Mouse (Mus musculus) liver, embryonic 16.5 days (tissue): ENCODE measurements around the gene Gm11444. TPM values are rescaled to one million over a fixed set of nuclear protein-coding genes. Genes with fewer than 3 reads are reported as not detected.

Experiments
- ATAC-seq: fragments of 200-750 bp; cut with Nextera tagmentation; 2 replicates; pipeline ENCODE4 v1.8.0; 2017; ENCODE audit warnings: low read depth, mild to moderate bottlenecking, moderate number of reproducible peaks, moderate library complexity
- H3K27ac ChIP-seq: fragments of 300-500 bp; sonication (generic); 2 replicates; pipeline ENCODE4 v1.5.1; 2014; ENCODE audit warnings: mild to moderate bottlenecking, low read length
- H3K27me3 ChIP-seq: fragments of 300-500 bp; sonication (generic); 2 replicates; pipeline ENCODE4 v1.6.1; 2014; ENCODE audit warnings: low read depth, low read length, mixed read lengths; ENCODE audit not compliant: control insufficient read depth, insufficient read depth
- H3K36me3 ChIP-seq: fragments of 300-500 bp; sonication (generic); 2 replicates; pipeline ENCODE4 v1.6.1; 2014; ENCODE audit warnings: mild to moderate bottlenecking; ENCODE audit not compliant: control insufficient read depth, insufficient read depth
- H3K4me1 ChIP-seq: fragments of 300-500 bp; sonication (generic); 2 replicates; pipeline ENCODE4 v1.6.1; 2014; ENCODE audit warnings: low read depth, low read length, mixed read lengths; ENCODE audit not compliant: control insufficient read depth
- H3K4me2 ChIP-seq: fragments of 300-500 bp; sonication (generic); 2 replicates; pipeline ENCODE4 v1.6.1; 2014; ENCODE audit warnings: low read depth, low read length, mixed read lengths
- H3K4me3 ChIP-seq: fragments of 300-500 bp; sonication (generic); 2 replicates; pipeline ENCODE4 v1.5.1; 2014; ENCODE audit warnings: low read depth, mild to moderate bottlenecking, low read length
- H3K9ac ChIP-seq: fragments of 300-500 bp; sonication (generic); 2 replicates; pipeline ENCODE4 v1.6.1; 2014; ENCODE audit warnings: low read depth, low read length
- H3K9me3 ChIP-seq: fragments of 300-500 bp; sonication (generic); replicated peaks from 2 replicates; pipeline ENCODE4 v1.6.1; 2016; ENCODE audit warnings: low read length; ENCODE audit not compliant: control insufficient read depth
- WGBS: fragments of 180-500 bp; shearing (Covaris S2); extraction: QIAGEN DNeasy Blood & Tissue Kit; methylation state at CpG from one replicate; pipeline ENCODE4 v1.1.7; 2014; ENCODE audit not compliant: insufficient replicate concordance; 5-methylcytosine and 5-hydroxymethylcytosine counted together
- polyA plus RNA-seq: library from polyadenylated mRNA; unstranded; fragments of >200 nt; fragmentation: Nextera tagmentation; extraction: Ambion mirVana; gene quantifications from 2 replicates; pipeline ENCODE4 v1.2.1, GENCODE M21; 2015

Gm11444 gene
- polyA plus RNA-seq, 1 experiment from 2014 or later, result not detected

DNA sequence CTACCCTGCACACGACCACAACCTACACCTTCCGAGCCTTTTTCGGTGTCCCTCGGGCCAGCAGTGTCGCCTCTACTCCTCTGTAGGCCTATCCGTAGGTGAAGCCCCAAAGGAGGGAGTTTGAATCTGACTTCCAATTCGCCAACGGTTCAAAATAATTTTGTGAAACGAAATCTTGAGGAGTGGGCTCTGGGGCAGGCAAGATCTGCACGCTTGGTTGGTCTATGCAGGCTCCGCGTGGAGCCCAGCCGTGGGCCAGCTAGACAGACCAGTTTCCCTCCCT is 40.4 kb upstream of the Gm11444 start:
- WGBS, result 1% methylated on average over 13 of the region's 13 CpGs
- no peaks in the 10 kb centered on the region for H3K9me3 ChIP-seq
- no peak overlapping the region for H3K9ac ChIP-seq
- no peaks in the 10 kb centered on the region for H3K36me3 ChIP-seq
- H3K4me2 ChIP-seq, result no peak overlapping the region
- H3K4me1 ChIP-seq, result no peaks in the 10 kb centered on the region; the same call in 1 of the 2 replicates
- no peak for ATAC-seq
- peaks cover 97% of the 10 kb centered on the region for H3K27me3 ChIP-seq
- no peak overlapping the region for H3K27ac ChIP-seq
- no peak overlapping the region for H3K4me3 ChIP-seq

DNA sequence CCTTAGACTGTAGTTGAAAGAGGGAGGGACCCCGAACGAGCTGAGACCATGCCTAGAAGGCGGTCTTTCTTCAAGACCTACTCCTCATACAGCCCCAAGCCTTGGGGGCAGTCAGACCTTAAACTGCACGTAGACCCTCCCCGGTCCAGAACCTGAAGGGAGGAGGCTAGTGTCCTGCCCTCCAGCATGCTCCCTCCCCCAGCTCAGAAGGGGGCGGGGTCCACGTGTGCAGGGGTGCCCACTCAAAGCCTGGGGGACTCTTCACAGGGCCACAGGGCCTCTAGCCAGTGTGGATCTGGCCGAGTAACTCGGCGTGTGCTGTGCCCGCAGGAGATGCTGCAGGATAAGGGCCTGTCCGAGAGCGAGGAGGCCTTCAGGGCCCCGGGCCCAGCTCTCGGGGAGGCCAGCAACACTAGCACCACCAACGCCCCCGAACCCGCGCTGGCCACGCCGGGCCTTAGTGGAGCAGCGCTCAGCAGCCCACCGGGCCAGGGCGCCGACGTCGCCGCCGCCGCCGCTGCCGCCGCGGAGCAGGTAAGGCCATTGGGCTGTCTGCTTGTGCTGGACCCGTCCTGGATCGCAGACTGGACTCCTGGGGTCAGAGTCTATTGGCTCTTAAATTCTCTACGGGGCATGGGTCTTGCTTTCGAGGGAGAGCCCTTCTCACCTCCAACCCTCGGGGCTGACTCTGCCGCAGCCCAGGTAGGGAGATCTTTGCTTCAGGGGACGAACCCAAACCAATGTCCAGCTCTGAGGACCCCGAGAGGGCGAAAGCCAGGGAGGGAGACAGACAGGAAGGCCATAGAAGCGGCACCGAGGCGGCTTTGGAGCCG is 39.8 kb upstream of the Gm11444 start:
- Histone ChIP-seq H3K4me3 (no peak overlapping the region), H3K4me2 (no peak overlapping the region), H3K9ac (no peak overlapping the region), H3K27ac (no peak overlapping the region), H3K4me1 (no peaks in the 10 kb centered on the region), H3K27me3 (peaks cover 97% of the 10 kb centered on the region), H3K9me3 (no peaks in the 10 kb centered on the region), H3K36me3 (no peaks in the 10 kb centered on the region)
- ATAC-seq, result no peak
- WGBS, result 4% methylated on average over 46 of the region's 47 CpGs

DNA sequence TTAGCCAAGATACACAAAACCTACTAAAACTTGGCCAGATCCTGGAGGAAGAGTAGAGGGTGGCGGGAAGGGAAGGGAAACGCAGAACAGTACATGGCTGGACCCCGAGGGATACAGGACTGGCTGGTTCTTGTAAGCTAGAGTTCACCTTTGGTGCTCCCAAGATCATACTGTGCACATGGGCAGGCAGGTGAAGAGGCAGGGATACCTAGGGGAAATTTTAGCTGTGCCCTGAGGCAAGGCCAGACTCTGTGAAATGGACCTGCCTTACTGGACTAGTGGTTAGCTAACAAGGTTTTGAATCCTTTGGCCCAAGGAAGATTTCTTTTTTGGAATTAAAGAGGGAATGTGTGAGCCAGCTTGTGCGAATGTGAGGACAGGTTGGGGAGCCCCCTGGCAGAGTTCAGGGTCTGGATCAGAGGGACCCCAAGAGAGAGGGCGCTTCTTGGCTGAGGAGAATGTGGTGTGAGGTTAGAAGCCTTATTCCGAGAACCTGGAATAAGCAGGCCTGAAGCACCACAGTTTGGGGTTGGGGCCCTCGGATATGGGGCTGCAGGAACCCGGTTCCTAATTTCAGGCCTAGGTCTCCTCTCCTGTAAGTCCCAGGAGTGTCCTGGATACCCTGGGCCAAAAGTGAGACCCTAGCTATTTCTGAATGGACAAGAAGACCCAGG is 39.1 kb upstream of the Gm11444 start:
- WGBS, result 26% methylated on average over 8 of the region's 8 CpGs
- Histone ChIP-seq H3K9ac (no peak overlapping the region), H3K4me3 (no peak overlapping the region), H3K4me2 (no peak overlapping the region), H3K27ac (no peak overlapping the region), H3K9me3 (no peaks in the 10 kb centered on the region), H3K27me3 (peaks cover 97% of the 10 kb centered on the region), H3K36me3 (no peaks in the 10 kb centered on the region), H3K4me1 (no peaks in the 10 kb centered on the region)
- ATAC-seq, result no peak

DNA sequence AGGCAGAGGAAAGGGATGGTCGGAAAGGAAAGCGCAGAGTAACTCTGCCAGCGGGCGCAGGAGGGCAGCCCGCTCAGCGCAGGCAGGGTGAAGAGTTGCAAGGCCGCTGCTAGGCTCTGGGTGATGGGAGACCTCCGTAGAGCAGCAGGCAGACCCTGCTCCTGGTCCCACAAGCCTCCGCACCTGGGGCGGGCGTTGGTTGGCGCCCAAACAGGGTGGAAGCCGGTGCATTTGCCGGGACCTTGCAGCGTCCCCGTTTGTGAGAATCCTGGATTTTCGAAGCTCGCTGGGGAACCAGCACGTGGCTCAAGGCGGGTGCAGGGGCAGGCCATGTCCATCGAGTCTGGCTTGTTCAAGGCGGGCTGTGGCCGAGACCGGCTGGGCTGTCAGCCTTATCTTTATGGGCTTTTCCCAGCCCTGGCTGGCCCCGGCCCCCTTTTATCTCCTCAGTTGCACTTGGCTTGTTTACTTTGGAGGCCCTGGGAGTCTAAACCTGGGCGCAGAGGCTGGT is 38.4 kb upstream of the Gm11444 start:
- no peak overlapping the region for H3K9ac ChIP-seq
- H3K4me3 ChIP-seq, result no peak overlapping the region
- H3K27me3 ChIP-seq, result peaks cover 92% of the 10 kb centered on the region
- no peak overlapping the region for H3K27ac ChIP-seq
- no peaks in the 10 kb centered on the region for H3K36me3 ChIP-seq
- no peaks in the 10 kb centered on the region for H3K9me3 ChIP-seq
- H3K4me1 ChIP-seq, result no peaks in the 10 kb centered on the region
- no peak for ATAC-seq
- WGBS, result 3% methylated on average over 26 of the region's 26 CpGs
- no peak overlapping the region for H3K4me2 ChIP-seq

DNA sequence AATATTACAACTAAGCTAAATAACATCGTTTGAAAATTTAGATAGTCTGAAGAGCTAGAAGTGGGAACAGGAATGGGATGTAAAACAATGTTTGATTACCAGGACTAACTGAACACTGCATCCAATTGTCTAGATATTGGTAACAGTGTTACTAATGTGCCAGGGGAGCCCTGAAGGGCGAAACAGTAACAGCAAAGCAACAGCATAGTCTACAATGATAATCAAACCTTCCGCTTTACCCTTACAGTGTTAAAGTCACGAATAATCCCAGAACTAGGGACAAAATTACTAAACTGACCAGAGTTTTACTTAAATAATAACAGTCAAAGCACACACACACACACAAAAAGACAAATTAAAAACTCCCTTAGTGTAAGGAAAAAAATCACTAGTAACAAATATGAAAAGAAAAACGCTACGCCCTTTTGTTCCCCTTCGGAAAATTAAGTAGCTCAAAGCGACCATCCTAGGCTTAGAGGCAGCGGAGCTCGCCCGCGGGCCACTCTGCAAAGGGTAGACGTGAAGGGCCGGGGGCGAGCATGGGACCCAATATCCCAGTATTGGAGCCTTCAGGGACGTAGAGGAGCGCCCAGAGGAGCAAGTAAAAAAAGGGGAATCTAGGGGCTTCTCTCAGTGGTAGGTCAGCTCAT is 37.8 kb upstream of the Gm11444 start:
- Histone ChIP-seq H3K9ac (no peak overlapping the region), H3K4me3 (no peak overlapping the region), H3K4me2 (no peak overlapping the region), H3K9me3 (no peaks in the 10 kb centered on the region), H3K27ac (no peak overlapping the region), H3K27me3 (peaks cover 91% of the 10 kb centered on the region), H3K36me3 (no peaks in the 10 kb centered on the region), H3K4me1 (no peaks in the 10 kb centered on the region)
- 4% methylated on average over 17 of the region's 17 CpGs for WGBS
- no peak for ATAC-seq

DNA sequence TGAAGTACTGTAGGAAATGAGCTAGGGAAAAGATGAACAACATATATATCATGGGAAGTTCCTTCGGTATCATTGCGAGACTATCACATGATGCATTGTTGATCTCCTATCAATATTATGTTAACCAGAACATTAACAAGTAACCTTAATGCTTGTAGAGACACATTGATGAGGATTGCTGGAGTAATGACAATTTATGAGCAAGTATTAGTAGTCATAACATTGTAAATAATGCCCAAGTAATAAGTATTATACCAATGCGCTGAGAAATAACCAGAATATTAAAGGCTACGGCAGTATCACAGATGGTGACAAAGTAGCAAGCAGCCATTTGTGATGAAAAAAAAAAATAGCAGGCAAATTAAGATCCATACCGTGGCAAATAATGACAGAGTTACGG is 37.1 kb upstream of the Gm11444 start:
- no peak overlapping the region for H3K9ac ChIP-seq
- WGBS, result 26% methylated on average over 6 of the region's 6 CpGs
- H3K36me3 ChIP-seq, result no peaks in the 10 kb centered on the region
- peaks cover 90% of the 10 kb centered on the region for H3K27me3 ChIP-seq
- no peak overlapping the region for H3K4me2 ChIP-seq
- ATAC-seq, result no peak
- no peak overlapping the region for H3K27ac ChIP-seq
- H3K9me3 ChIP-seq, result no peaks in the 10 kb centered on the region
- no peak overlapping the region for H3K4me3 ChIP-seq
- no peaks in the 10 kb centered on the region for H3K4me1 ChIP-seq

DNA sequence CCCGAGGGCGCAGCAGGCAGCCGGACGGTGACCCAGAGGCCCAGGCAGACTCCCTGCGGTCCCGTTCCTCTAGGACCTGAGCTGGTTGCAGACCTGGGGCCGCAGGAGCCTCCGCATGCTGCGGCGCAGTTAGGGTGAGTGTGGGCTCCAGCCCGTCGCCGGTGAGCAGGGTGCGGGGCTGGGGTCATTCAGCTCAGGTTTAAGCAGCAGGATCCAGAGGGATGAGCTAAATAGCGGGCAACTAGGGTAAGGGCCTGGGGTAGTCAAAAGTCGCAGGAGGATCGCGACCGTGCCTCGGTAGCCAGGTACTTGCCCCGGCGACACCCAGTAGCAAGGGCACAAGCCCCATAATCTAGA is 36.3 kb upstream of the Gm11444 start:
- Histone ChIP-seq H3K4me2 (no peak overlapping the region), H3K27me3 (peaks cover 81% of the 10 kb centered on the region), H3K4me1 (no peaks in the 10 kb centered on the region), H3K9ac (no peak overlapping the region), H3K9me3 (no peaks in the 10 kb centered on the region), H3K4me3 (no peak overlapping the region), H3K27ac (no peak overlapping the region), H3K36me3 (no peaks in the 10 kb centered on the region)
- ATAC-seq, result no peak
- WGBS, result 6% methylated on average over 22 of the region's 22 CpGs

DNA sequence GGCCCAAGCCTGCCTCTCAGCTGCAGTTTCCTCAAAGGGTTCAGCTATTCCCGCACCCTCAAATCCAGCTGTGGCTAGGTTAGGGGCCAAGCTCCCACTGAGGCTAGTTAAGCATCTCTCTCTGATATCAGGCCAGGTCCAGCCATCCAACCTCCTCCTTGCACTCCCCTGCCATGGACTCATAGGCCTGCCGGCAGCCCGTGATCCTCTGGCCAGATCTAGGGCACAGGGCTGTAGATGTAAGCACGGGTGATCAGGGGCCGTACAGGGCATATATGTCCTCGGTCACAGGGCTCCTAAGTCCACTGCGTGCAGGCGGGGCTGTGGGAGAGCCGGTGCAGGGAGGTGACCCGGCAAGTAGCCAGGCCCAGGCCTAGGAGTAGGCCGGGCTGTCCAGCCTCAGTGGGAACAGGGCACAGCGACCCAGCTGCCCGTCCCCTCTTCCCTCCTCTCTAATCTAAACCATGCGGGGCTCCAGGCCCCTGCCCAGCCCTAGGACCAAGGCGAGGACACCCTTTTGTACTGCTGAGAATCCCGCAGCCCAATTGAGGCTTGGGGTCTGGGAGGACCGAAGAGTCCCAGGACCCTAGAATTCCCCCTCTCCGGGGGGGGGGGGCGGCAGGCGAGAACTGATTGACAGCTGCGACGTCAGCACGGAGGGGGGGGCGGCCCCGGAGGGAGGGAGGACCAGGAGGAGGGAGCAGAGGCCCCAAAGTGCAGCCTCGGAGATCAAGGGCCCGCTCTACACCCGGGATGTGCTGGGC is 35.7 kb upstream of the Gm11444 start, which contains the start of gene Tbx4:
Tbx4 (plus strand) TSS at position 758 of the 764 bp plus-strand sequence.
- Histone ChIP-seq H3K36me3 (no peaks in the 10 kb centered on the region), H3K9me3 (no peaks in the 10 kb centered on the region), H3K4me3 (no peak within 1 kb of the TSS), H3K27me3 (peaks cover 75% of the 10 kb centered on the region), H3K4me2 (no peak within 1 kb of the TSS), H3K9ac (no peak within 1 kb of the TSS), H3K27ac (no peak within 1 kb of the TSS), H3K4me1 (no peaks in the 10 kb centered on the region)
- 23% methylated on average over 23 of the region's 28 CpGs for WGBS
- no peak for ATAC-seq
